Comparison of ENCODE assay signal across 19 mouse cellular contexts in the genomic region with DNA sequence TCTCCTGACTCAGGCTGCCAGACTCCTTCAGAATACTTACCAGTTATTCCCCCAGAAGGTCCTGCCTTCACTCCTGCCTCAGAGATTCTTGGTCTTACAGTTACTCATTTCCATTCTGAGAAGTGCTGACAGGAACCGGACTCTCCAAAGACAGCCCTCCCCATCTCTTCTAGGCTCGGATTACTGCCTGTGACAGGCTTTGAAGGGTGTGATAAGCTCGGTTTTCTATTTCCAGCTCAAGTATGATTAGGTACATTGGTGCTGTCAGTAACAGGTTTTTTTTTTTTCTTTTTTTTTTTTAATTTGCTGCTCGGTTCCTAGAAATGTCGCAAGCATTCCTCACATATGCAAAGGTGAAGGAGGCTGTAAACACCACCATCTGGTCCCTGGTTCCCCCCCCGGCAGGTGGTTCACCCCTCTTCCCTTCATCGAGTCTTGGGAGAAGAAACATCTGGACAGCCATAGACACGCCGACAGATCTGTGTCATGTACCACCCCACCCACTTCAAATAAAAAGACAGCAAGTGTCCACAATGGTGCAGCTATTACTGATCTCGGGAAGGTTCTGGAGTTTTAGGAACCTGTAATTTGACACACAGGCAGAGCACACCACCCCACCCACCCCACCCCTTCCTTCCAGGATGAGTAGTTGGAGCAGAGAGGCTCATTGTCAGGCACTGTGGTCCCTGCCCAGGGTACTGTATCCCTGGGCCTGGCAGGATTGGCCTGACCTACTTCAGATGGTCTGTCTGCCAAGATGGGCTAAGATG. TPM values are rescaled to one million over a fixed set of nuclear protein-coding genes. Genes with fewer than 3 reads are reported as not detected.
DNase-seq lines count a peak whose midpoint lies in the region; ATAC-seq and TF ChIP-seq lines count a peak whose summit lies in the region.
"Had no signal": no experiment of that assay in that cellular context is flagged by ENCODE, and none has a peak within 500 bp of the region (broad histone marks: within the 10 kb centered on the region; RNA-seq: fewer than 3 reads in every experiment).

No protein-coding gene starts in this region.

- DNase-seq in embryo, embryonic 10 days (ENCODE audit: low spot score) = peak; percentile 14
- DNase-seq in embryo, embryonic 10.5 days (ENCODE audit: low spot score) = no peak
- DNase-seq in kidney, adult 2 months = no peak
- DNase-seq in brain, adult 2 months (ENCODE audit: low read depth, low spot score) = peak; percentile 33
- DNase-seq in heart, postnatal 0 days (ENCODE audit: low spot score) = peak; percentile 90
- no peak for DNase-seq in adrenal gland, postnatal 36 days
- DNase-seq in layer of hippocampus, adult 2 months (ENCODE audit: low spot score in 2 of 2) = no peak
- DNase-seq: adrenal gland, postnatal 14 days; cerebellum, postnatal 25 days; lung, adult 18-20 months; right cerebral cortex, adult 18-20 months; thymus, postnatal 36 days had no signal

- peak; percentile 47; the same call in 1 of the 2 replicates for ATAC-seq in kidney, embryonic 15.5 days (replicated peaks; ENCODE audit: low FRiP score)
- ATAC-seq in heart, postnatal 0 days (ENCODE audit: insufficient read depth, low read depth) = peak; percentile 82
- ATAC-seq: forebrain, embryonic 16.5 days; hindbrain, embryonic 16.5 days had no signal

- H3K9ac ChIP-seq in kidney, embryonic 15.5 days = no peak overlapping the region
- peak overlapping the region; percentile 13; the same call in 1 of the 2 replicates for H3K9ac ChIP-seq in heart, postnatal 0 days (replicated peaks; ENCODE audit: low read depth, low read length)
- H3K9ac ChIP-seq: limb, embryonic 15.5 days; neural tube, embryonic 15.5 days had no signal

- H3K4me1 ChIP-seq in kidney, embryonic 15.5 days = peaks cover 20% of the 10 kb centered on the region
- no peaks in the 10 kb centered on the region for H3K4me1 ChIP-seq in kidney, adult 2 months (ENCODE audit: control insufficient read depth, insufficient read depth, low read length)
- H3K4me1 ChIP-seq in heart, postnatal 0 days (ENCODE audit: control insufficient read depth, insufficient read depth) = peaks cover 32% of the 10 kb centered on the region
- H3K4me1 ChIP-seq: neural tube, embryonic 15.5 days had no signal

- 17% methylated on average over 10 of the region's 10 CpGs for WGBS in kidney, embryonic 15.5 days
- WGBS in kidney, adult 2 months = 29% methylated on average over 10 of the region's 10 CpGs
- WGBS in heart, postnatal 0 days = 13% methylated on average over 10 of the region's 10 CpGs

- H3K9me3 ChIP-seq in kidney, embryonic 15.5 days (replicated peaks) = no peaks in the 10 kb centered on the region
- 0 out of 2 replicates have a peak, but pooled peaks cover 4% of the 10 kb centered on the region for H3K9me3 ChIP-seq in heart, postnatal 0 days (replicated peaks; ENCODE audit: control insufficient read depth, low read length)
- H3K9me3 ChIP-seq: limb, embryonic 15.5 days; neural tube, embryonic 15.5 days had no signal

- H3K27ac ChIP-seq in kidney, embryonic 15.5 days = peak overlapping the region; percentile 54
- H3K27ac ChIP-seq in kidney, adult 2 months (ENCODE audit: insufficient read depth, low read depth, low read length) = no peak overlapping the region
- H3K27ac ChIP-seq in heart, postnatal 0 days (ENCODE audit: low read depth) = peak overlapping the region; percentile 81
- H3K27ac ChIP-seq in layer of hippocampus, adult 2 months = no peak overlapping the region
- H3K27ac ChIP-seq: limb, embryonic 15.5 days; neural tube, embryonic 15.5 days had no signal

- TF ChIP-seq EP300 in heart, postnatal 0 days (IDR thresholded peaks at IDR 0.05; ENCODE audit: low read depth) = peak; percentile 66; the same call in 1 of the 2 replicates

- TF ChIP-seq POLR2A in kidney, adult 2 months (IDR thresholded peaks at IDR 0.05; ENCODE audit: low read depth, low read length) = no peak

- H3K27me3 ChIP-seq in kidney, embryonic 15.5 days = no peaks in the 10 kb centered on the region
- no peaks in the 10 kb centered on the region for H3K27me3 ChIP-seq in kidney, adult 2 months (replicated peaks; ENCODE audit: control insufficient read depth, insufficient read depth, low read length)
- H3K27me3 ChIP-seq in heart, postnatal 0 days (ENCODE audit: control insufficient read depth, insufficient read depth, low read length) = no peaks in the 10 kb centered on the region
- H3K27me3 ChIP-seq: limb, embryonic 15.5 days; neural tube, embryonic 15.5 days had no signal

- no peak overlapping the region for H3K4me3 ChIP-seq in kidney, embryonic 15.5 days (replicated peaks)
- H3K4me3 ChIP-seq in kidney, adult 2 months (ENCODE audit: insufficient read depth, low read depth, low read length) = no peak overlapping the region
- H3K4me3 ChIP-seq in heart, postnatal 0 days (ENCODE audit: low read depth, low read length) = no peak overlapping the region; the same call in 1 of the 2 replicates
- H3K4me3 ChIP-seq in layer of hippocampus, adult 2 months = no peak overlapping the region
- H3K4me3 ChIP-seq: limb, embryonic 15.5 days; neural tube, embryonic 15.5 days had no signal

- H3K4me2 ChIP-seq in kidney, embryonic 15.5 days = no peak overlapping the region
- peak overlapping the region; percentile 46 for H3K4me2 ChIP-seq in heart, postnatal 0 days (ENCODE audit: low read depth, low read length)
- H3K4me2 ChIP-seq: limb, embryonic 15.5 days; neural tube, embryonic 15.5 days had no signal

- no peaks in the 10 kb centered on the region for H3K36me3 ChIP-seq in kidney, embryonic 15.5 days
- no peaks in the 10 kb centered on the region for H3K36me3 ChIP-seq in kidney, adult 2 months (ENCODE audit: control insufficient read depth, insufficient read depth, low read length)
- no peaks in the 10 kb centered on the region for H3K36me3 ChIP-seq in heart, postnatal 0 days (replicated peaks; ENCODE audit: control insufficient read depth, insufficient read depth, low read length)
- H3K36me3 ChIP-seq: limb, embryonic 15.5 days; neural tube, embryonic 15.5 days had no signal

- no peak for TF ChIP-seq CTCF in kidney, adult 2 months (conservative IDR thresholded peaks at IDR 0.05; ENCODE audit: insufficient read depth, insufficient read length, low read depth, low read length)
- no peak for TF ChIP-seq CTCF in heart, postnatal 0 days (IDR thresholded peaks at IDR 0.05; ENCODE audit: low read depth)
- no peak for TF ChIP-seq CTCF in layer of hippocampus, adult 2 months (conservative IDR thresholded peaks at IDR 0.05)

RNA-seq across cellular contexts. Expression of a gene that starts 14.0 kb away (rescaled TPM):
- polyA plus RNA-seq in kidney, embryonic 15.5 days (2015; fragmentation: Nextera tagmentation; extraction: Ambion mirVana) = 1.1 and 1.6 TPM in 2 replicates
- 0.33 and 0.41 TPM in 2 replicates for polyA plus RNA-seq in kidney, adult 2 months (2012; rRNA removed)
- not detected in 2 replicates for total RNA-seq in heart, postnatal 0 days (2014; rRNA removed; ENCODE audit: low replicate concordance)
- not detected in 2 replicates for polyA plus RNA-seq in heart, postnatal 0 days (2015; fragmentation: Nextera tagmentation; extraction: Ambion mirVana)
- total RNA-seq in adrenal gland, postnatal 36 days (2021) = not detected
- 1 to 10 TPM; 3.1 to 3.8 TPM for total RNA-seq in layer of hippocampus, adult 2 months (2021)
- total RNA-seq: adrenal gland, postnatal 14 days; megakaryocyte-erythroid progenitor cell, adult 5-6 weeks; monocyte, adult 5-6 weeks had no signal
- polyA plus RNA-seq: forebrain, embryonic 16.5 days had no signal

RNA-seq across cellular contexts. Expression of a gene that starts 22.1 kb away (rescaled TPM):
- polyA plus RNA-seq in kidney, embryonic 15.5 days (2015; fragmentation: Nextera tagmentation; extraction: Ambion mirVana) = 4.1 and 4.3 TPM in 2 replicates
- polyA plus RNA-seq in kidney, adult 2 months (2012; rRNA removed) = 4.4 and 5.0 TPM in 2 replicates
- total RNA-seq in heart, postnatal 0 days (2014; rRNA removed; ENCODE audit: low replicate concordance) = 14.4 and 26.0 TPM in 2 replicates
- polyA plus RNA-seq in heart, postnatal 0 days (2015; fragmentation: Nextera tagmentation; extraction: Ambion mirVana) = 3.9 and 4.5 TPM in 2 replicates
- 10 to 100 TPM; 43.6 to 70.3 TPM for total RNA-seq in adrenal gland, postnatal 36 days (2021)
- total RNA-seq in layer of hippocampus, adult 2 months (2021) = 100 to 1,000 TPM; 113 to 121 TPM

RNA-seq across cellular contexts. Expression of a gene that starts 58.8 kb away (rescaled TPM):
- polyA plus RNA-seq in kidney, embryonic 15.5 days (2015; fragmentation: Nextera tagmentation; extraction: Ambion mirVana) = 0.19 and 1.1 TPM in 2 replicates
- not detected in 2 replicates for polyA plus RNA-seq in kidney, adult 2 months (2012; rRNA removed)
- 4.1 and 15.8 TPM in 2 replicates for total RNA-seq in heart, postnatal 0 days (2014; rRNA removed; ENCODE audit: low replicate concordance)
- polyA plus RNA-seq in heart, postnatal 0 days (2015; fragmentation: Nextera tagmentation; extraction: Ambion mirVana) = 3.7 and 3.8 TPM in 2 replicates
- 1 to 10 TPM; 1.1 to 2.0 TPM for total RNA-seq in adrenal gland, postnatal 36 days (2021)
- 1 to 10 TPM; 7.7 to 8.3 TPM for total RNA-seq in layer of hippocampus, adult 2 months (2021)
- total RNA-seq: megakaryocyte-erythroid progenitor cell, adult 5-6 weeks; monocyte, adult 5-6 weeks had no signal

Comparison
In these comparisons a context has a peak if more than half of its experiments do, and no peak if none do; other contexts are left out.
1. DNase-seq: peak in embryo, embryonic 10 days (single experiment), brain, adult 2 months (single experiment) and heart, postnatal 0 days (single experiment); none in embryo, embryonic 10.5 days (single experiment), kidney, adult 2 months (single experiment), adrenal gland, postnatal 36 days (0 of 2) and layer of hippocampus, adult 2 months (0 of 2).
2. H3K27ac ChIP-seq: peak in kidney, embryonic 15.5 days (single experiment) and heart, postnatal 0 days (single experiment); none in kidney, adult 2 months (single experiment) and layer of hippocampus, adult 2 months (single experiment).